Mouse (Mus musculus) megakaryocyte, embryonic 14.5 days (primary cell): ENCODE results near the gene Insig1. TPM values are rescaled to one million over a fixed set of nuclear protein-coding genes. Genes with fewer than 3 reads are reported as not detected.

ENCODE experiments used
- H3K27me3 ChIP-seq: replicated peaks from 2 replicates; pipeline ENCODE3; 2012; ENCODE audit warnings: inconsistent platforms
- H3K36me3 ChIP-seq: replicated peaks from 2 replicates; pipeline ENCODE3; 2012; ENCODE audit warnings: low read length, inconsistent platforms, mixed read lengths
- H3K4me1 ChIP-seq: 2 replicates; pipeline ENCODE4 v1.6.1; 2012; ENCODE audit warnings: inconsistent platforms
- H3K4me3 ChIP-seq: replicated peaks from 2 replicates; pipeline ENCODE3; 2012; ENCODE audit warnings: moderate library complexity, mild to moderate bottlenecking, inconsistent platforms
- H3K9me3 ChIP-seq: 2 replicates; pipeline ENCODE4 v1.6.1; 2012; ENCODE audit warnings: inconsistent platforms
- FLI1 ChIP-seq: IDR thresholded peaks from 2 replicates; pipeline ENCODE4 v1.6.1; 2012; ENCODE audit warnings: low read length, inconsistent platforms, mixed read lengths
- GATA1 ChIP-seq: IDR thresholded peaks from 3 replicates; pipeline ENCODE4 v1.6.1; 2012; ENCODE audit warnings: mixed read lengths, low read length, inconsistent platforms, borderline replicate concordance
- polyA plus RNA-seq: library from polyadenylated mRNA; stranded (reverse); fragments of >175 nt; gene quantifications from 2 replicates; pipeline ENCODE4 v1.2.3, GENCODE M21; 2012; ENCODE audit warnings: low replicate concordance; ENCODE audit not compliant: insufficient read depth

Insig1 gene
- polyA plus RNA-seq, 1 experiment = 25.6 TPM

DNA sequence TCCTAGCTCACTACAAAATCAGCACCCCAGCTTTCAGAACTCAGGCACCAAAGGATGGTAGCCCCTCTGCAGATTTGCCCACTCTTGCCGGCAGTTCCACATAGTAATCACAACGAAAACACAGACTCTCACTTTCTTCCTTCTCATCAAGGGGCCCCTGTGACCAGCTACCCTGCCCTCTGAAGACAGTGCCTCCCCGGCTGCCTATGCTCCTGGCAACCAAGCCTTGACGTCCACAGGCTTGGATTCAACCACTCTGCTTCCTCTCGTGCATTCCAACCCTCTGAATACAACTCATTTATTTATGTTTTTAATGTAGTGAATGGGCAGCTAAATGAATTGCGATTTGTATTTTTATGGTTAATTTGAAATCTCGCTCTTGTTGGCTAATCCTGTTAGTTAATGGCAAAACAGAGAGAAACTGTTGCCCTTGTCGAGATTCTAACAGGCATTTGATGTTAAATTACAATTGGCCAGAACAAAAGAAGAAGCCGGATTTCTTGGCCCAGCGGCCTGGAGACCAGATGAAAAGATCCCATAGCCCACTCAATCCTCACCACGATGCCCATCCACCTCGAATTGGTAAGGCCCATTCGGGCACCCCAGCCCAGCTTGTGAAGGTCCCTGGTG, 46.2 kb downstream of the Insig1 start:
- no peaks in the 10 kb centered on the region for H3K36me3 ChIP-seq
- TF ChIP-seq FLI1 = no peak
- no peak for TF ChIP-seq GATA1
- H3K27me3 ChIP-seq = peaks cover 78% of the 10 kb centered on the region
- peaks cover 15% of the 10 kb centered on the region for H3K4me1 ChIP-seq
- H3K9me3 ChIP-seq = no peaks in the 10 kb centered on the region
- H3K4me3 ChIP-seq = no peak overlapping the region

GRCm38 (mm10) chr5:28117882-28118530, 46.8 kb downstream of the Insig1 start:
- Histone ChIP-seq H3K27me3 (peaks cover 78% of the 10 kb centered on the region), H3K4me1 (peaks cover 16% of the 10 kb centered on the region), H3K4me3 (peak overlapping the region; percentile 83), H3K9me3 (no peaks in the 10 kb centered on the region), H3K36me3 (no peaks in the 10 kb centered on the region)
- TF ChIP-seq FLI1 (no peak), GATA1 (no peak)

DNA sequence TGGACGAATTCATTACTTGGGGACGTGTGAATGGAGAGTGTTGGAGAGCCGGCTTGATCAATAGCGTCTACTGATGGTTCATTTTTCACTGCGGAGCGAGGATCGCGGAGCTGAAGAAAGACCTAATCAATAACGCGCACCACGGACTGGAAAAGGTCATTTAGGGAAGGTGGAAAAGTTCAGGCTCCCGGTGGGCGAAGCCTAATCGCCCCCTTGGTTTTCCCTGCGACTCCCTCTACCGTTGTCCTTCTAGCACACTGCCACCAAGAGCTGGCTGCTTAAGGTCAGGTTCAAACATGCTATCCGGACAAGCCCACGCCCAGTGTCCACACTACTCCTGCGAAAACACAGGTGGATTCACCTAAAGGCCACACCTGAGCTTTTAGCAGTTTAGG, 47.4 kb downstream of the Insig1 start:
- Histone ChIP-seq H3K4me3 (peak overlapping the region; percentile 83), H3K9me3 (no peaks in the 10 kb centered on the region), H3K4me1 (peaks cover 21% of the 10 kb centered on the region), H3K27me3 (peaks cover 80% of the 10 kb centered on the region), H3K36me3 (no peaks in the 10 kb centered on the region)
- TF ChIP-seq GATA1 (no peak), FLI1 (no peak)

GRCm38 (mm10) chr5:28119576-28119975, 48.4 kb downstream of the Insig1 start:
- peaks cover 80% of the 10 kb centered on the region for H3K27me3 ChIP-seq

GRCm38 (mm10) chr5:28122491-28123454, 51.6 kb downstream of the Insig1 start:
- Histone ChIP-seq H3K9me3 (no peaks in the 10 kb centered on the region), H3K36me3 (no peaks in the 10 kb centered on the region), H3K4me1 (peaks cover 28% of the 10 kb centered on the region), H3K4me3 (peak overlapping the region; percentile 60), H3K27me3 (peaks cover 94% of the 10 kb centered on the region)
- no peak for TF ChIP-seq GATA1
- TF ChIP-seq FLI1 = no peak

More at GRCm38 (mm10) chr5:28119576-28119975, 48.4 kb downstream of the Insig1 start:
- H3K4me1 ChIP-seq = peaks cover 31% of the 10 kb centered on the region
- TF ChIP-seq FLI1 (no peak), GATA1 (no peak)
- H3K36me3 ChIP-seq = no peaks in the 10 kb centered on the region
- H3K4me3 ChIP-seq = no peak overlapping the region
- no peaks in the 10 kb centered on the region for H3K9me3 ChIP-seq

DNA sequence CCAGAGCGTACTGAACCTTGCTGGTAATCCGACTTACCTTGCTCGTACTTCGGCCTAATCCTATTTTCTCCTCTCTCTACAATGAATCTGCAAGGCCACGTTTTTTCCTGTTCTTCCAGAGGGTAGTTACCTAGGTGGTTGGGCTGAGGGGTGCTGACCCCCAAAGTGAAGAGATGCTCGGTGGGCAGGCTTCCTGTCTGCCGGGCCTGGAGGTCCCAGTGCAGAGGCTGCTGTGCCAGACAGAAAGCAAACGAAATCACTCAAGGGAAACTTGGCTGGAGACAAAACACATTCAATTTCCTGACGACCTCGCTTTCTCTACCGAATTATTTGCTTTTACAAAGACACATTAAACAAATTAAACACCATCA, 52.3 kb downstream of the Insig1 start:
- TF ChIP-seq GATA1 = no peak
- no peak for TF ChIP-seq FLI1
- Histone ChIP-seq H3K4me3 (peak overlapping the region; percentile 50), H3K9me3 (no peaks in the 10 kb centered on the region), H3K27me3 (peaks cover 94% of the 10 kb centered on the region), H3K4me1 (peaks cover 21% of the 10 kb centered on the region), H3K36me3 (no peaks in the 10 kb centered on the region)

DNA sequence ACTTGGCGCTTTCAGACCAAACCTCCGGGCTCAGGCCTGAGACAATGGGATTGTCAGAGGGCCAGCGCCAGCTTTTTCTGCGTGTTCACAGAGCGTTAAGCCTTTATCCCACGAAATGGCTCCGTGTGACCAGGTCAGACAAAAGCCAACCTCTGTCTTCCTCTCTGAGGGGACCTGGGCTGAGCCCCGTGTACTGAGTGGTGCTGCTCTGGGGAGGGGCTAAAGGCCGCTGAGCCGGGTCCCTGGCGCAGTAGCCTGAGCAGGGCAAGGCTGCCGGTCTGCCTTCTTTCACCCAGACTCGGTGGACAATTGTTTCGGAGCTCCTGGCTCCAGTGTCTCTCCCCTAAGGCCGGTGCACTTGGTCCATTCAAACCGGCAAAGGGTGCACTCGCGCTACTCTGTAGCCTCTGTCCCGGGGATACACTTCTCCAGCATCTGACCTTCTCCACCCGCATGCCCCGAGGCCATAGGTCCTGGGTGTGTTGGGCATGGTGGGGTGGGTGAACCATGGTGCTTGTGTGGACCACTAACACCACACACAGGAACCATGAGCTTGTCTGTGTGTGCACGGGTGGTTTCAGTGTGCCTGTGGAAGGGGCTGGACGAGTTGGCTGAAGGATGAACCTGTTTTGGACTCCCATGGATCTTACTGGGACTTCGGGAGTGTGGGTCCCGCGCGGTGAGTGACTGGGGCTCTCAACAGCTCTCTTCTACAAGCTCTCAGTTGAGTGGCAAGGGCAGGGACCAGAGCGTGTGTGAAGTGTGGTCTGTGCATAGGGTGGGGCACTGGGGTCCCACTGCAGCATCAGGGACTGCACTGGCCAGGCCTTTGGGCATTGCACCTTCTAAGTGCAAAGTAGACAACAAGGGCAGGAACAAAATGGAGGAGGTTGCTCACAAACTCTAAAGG, 53.4 kb downstream of the Insig1 start:
- Histone ChIP-seq H3K9me3 (no peaks in the 10 kb centered on the region), H3K4me3 (no peak overlapping the region), H3K4me1 (peaks cover 18% of the 10 kb centered on the region), H3K36me3 (no peaks in the 10 kb centered on the region), H3K27me3 (peaks cover 90% of the 10 kb centered on the region)
- TF ChIP-seq GATA1 (no peak), FLI1 (no peak)

Other genes starting within 250 kb of the Insig1 start
- not detected in 2 replicates for gene Htr5a, start 229.2 kb upstream of the Insig1 start, polyA plus RNA-seq
- 0.47 TPM in 1 of 2 replicates, not detected in the other for gene En2, start 94.3 kb downstream of the Insig1 start, polyA plus RNA-seq
- gene Cnpy1, start 174.4 kb downstream of the Insig1 start, polyA plus RNA-seq = not detected in 2 replicates
- 8.5 and 9.5 TPM in 2 replicates for gene Rbm33, start 245.8 kb downstream of the Insig1 start, polyA plus RNA-seq